Mouse (Mus musculus) embryonic stem cell, embryonic (primary cell): ENCODE data around the gene Med17.

ENCODE experiments used
- CTCF ChIA-PET, 4 experiments: fragments of 300-600 bp in 2 of 4; fragments of 350-600 bp in 2 of 4; sonication (Branson Sonifier 250); formaldehyde crosslinking; loops; one replicate each; lab custom pipeline; 2022; ENCODE audit warnings: inconsistent platforms in 2 of 4; lab: Charles Lee
- POLR2A ChIA-PET, 4 experiments: fragments of 300-600 bp in 2 of 4; fragments of 350-600 bp in 2 of 4; sonication (Branson Sonifier 250); formaldehyde crosslinking; loops; one replicate each; lab custom pipeline; 2022; ENCODE audit warnings: antibody characterized with exemption in 4 of 4, inconsistent platforms in 1 of 4; lab: Charles Lee

The Med17 gene

DNA sequence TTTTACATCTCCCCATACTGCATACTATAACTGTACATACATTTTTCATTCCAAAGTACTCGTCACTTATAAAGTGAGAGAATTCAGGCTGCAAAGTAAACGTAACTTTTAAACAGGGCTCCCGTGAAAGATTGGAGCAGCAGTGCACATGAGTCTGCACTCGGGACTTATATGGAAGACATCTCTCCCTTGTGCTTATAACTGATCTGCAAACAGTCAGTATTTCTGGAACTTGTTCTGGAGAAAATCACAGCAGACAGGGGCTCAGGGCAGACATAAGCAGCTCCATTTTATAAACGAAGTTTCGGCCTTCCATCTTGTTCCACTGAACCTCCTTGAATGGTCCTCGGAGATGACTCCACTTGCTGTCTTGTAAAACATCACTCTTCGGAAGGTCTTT, 17.8 kb downstream of the Med17 start:
- CTCF ChIA-PET, result no interaction called here
- POLR2A ChIA-PET, result interaction anchor here in 2 of 4 experiments (1.3 to 1.7 kb wide), 4 partner anchors 10 to 17 kb away, joined by 3 to 6 read pairs (median 4); partner anchors contain the start of gene Med17 (in 1 of the 2)

DNA sequence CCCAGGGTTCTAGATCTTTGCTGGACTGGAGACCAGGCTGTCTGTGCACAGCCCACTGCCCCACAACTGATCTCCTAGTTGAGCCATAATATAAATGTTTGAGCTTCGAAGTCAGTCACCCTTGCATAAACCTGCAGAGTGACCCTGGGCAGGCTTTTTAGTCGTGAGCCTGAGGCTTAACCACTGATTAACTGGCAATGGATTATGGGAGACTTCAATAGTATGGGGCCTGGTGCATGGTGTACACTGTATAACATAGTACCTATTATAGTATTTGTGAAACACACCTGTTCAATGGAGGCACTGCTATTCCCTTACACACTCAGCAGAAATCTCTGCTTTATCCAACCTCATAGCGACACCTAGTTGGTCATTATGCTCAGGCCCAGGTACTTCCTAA, 23.5 kb downstream of the Med17 start:
- CTCF ChIA-PET, result interaction anchor here in 2 of 4 experiments (1.0 to 1.2 kb wide), 2 partner anchors 15 kb away, joined by 3 to 4 read pairs; no protein-coding TSS in a partner anchor
- POLR2A ChIA-PET, result interaction anchor here in 3 of 4 experiments (0.5 to 5.3 kb wide), 16 partner anchors 7 to 370 kb away, joined by 3 to 40 read pairs (median 5); partner anchors contain the start of genes 4931406C07Rik (in 3 of the 3), Taf1d (in 3 of the 3) and Med17 (in 1 of the 3)

DNA sequence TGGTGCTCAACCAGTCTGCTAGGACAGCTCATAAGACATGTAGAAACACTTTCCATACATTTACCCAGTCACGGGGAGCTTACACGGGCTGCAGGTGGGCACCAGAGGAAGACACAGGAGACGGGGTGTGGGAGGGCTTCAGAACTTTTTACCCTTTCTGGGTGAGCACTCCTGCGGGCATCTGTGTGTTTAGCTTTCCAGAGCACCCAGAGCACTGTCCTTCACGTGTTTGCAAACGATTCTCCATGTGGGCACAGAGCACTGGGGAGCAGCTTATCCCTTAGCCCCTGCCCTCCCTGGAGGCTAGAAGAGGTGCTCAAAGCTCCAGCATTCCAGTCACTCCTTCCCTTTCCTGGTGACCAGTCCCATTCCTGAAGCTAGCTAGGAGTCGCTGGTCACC, 25.2 kb downstream of the Med17 start:
- POLR2A ChIA-PET, result interaction anchor here in 3 of 4 experiments (0.8 to 5.3 kb wide), 10 partner anchors 9 to 103 kb away, joined by 3 to 40 read pairs (median 5); partner anchors contain the start of genes 4931406C07Rik (in 2 of the 3), Med17 (in 2 of the 3), Taf1d (in 2 of the 3) and Cep295 (in 1 of the 3)
- CTCF ChIA-PET, result interaction anchor here in 1 of 4 experiments (1.6 kb wide), 1 partner anchor 13 kb away, joined by 9 read pairs; no protein-coding TSS in a partner anchor

DNA sequence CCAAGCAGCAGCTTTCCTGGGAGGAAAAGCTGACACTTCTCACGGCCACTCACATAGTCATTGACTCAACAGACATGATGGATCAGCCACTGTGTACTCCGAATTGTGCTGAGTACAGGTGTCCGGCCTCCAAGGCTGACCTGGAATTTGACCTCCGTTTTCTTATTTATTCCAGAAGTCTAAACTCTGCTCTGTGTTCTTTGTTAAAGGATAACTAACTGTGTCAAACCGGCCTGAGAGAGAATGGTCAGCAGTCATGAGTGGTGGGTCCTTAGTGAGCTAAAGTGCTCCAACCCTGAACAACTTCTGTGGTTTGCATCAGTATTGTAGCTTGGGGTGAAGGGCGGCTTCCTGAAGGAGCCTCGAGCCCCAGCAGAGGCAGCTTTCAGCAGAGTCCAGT, 27.5 kb downstream of the Med17 start:
- ChIA-PET POLR2A (interaction anchor here in 3 of 4 experiments (0.6 to 5.3 kb wide), 7 partner anchors 11 to 54 kb away, joined by 3 to 40 read pairs (median 5); partner anchors contain the start of genes 4931406C07Rik (in 1 of the 3), Med17 (in 1 of the 3), Taf1d (in 1 of the 3) and Vstm5 (in 1 of the 3)), CTCF (interaction anchor here in 1 of 4 experiments (1.3 kb wide), 1 partner anchor 11 kb away, joined by 5 read pairs; no protein-coding TSS in a partner anchor)

DNA sequence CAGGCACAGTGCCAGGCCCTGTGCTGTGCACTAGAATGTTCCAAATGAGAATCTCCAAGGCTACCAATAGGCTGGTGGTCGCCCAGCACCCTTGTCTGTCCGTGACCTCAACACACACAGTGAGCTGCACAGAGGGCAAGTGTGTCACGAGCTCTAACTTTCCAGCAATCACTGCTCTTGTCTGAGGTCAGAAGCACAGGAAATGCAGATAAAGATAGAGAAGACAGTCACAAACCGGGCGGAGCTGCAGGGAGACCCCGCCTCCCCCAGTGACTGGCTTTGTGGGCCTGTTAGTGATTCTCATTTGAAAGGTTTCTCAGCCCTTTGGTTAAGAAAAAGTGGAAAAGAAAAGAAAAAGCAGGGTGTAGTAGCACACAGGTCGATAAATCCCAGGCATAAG, 29.4 kb downstream of the Med17 start:
- CTCF ChIA-PET, result interaction anchor here (0.8 to 2.2 kb wide), 6 partner anchors 9 to 38 kb away, joined by 3 to 15 read pairs (median 4); no protein-coding TSS in a partner anchor
- POLR2A ChIA-PET, result interaction anchor here in 3 of 4 experiments (0.7 to 2.9 kb wide), 14 partner anchors 9 to 766 kb away, joined by 3 to 21 read pairs (median 6); partner anchors contain the start of genes Med17 (in 3 of the 3), 4931406C07Rik (in 2 of the 3) and Taf1d (in 2 of the 3)

DNA sequence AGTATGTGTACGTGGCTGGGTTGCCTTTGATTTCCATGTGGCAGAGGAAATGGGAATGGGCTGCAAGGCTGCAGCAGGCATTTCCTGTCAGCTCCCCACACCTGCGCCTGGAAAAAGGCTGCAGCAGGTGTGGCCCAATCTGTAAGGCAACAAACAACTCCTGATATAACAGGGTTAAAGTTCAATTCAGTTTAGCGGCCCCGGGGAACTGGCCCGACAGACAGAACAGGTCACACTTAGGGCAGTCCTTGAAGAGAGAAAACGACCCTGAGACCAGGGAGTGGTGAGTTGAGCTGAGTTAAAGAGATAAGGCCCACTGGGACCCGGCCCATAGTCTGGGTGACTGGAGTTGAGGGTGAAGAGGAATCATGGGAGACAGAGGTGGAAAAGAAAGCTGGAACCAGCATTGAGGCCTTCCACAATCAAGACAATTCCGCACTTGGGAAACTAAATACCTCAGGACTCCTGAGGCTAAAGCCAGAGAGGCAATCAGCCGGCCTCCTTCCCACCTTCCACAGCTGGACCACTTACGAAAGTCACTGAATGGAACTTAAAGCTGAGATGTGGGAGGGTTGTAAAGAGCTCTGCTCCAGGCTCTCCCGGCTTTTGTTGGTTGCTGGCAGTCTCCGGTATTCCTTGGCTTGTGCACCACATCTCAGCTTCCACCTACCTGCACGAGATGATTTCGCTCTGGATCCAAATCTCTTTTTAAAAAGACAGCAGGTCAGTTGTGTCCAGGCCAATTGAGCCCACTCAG, 34.2 kb downstream of the Med17 start:
- ChIA-PET POLR2A (interaction anchor here in 3 of 4 experiments (0.7 to 2.9 kb wide), 11 partner anchors 9 to 61 kb away, joined by 3 to 16 read pairs (median 9); partner anchors contain the start of genes 4931406C07Rik (in 3 of the 3), Taf1d (in 3 of the 3) and Med17 (in 2 of the 3)), CTCF (interaction anchor here in 1 of 4 experiments (0.8 kb wide), 1 partner anchor 13 kb away, joined by 3 read pairs; no protein-coding TSS in a partner anchor)

DNA sequence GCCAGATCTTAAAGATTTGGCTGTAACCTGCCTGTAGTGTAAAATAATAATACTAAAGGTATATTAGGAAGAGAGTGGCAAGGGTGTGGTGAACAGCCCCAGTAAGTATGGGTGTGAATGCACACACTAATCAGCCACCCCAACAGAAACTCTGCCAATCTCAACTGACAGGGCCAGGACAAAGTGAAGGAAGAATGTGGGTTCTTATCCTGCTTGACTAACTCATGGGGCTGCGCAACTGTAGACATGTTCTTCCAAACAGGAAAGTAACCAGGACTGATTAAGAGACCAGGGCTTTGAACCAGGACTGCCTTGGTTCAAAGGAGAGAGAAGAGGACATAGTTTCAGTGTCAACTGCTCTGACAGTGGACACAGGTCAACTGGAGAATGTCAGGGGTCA, 37.6 kb downstream of the Med17 start:
- POLR2A ChIA-PET, result interaction anchor here (0.5 to 2.2 kb wide), 26 partner anchors 9 to 192 kb away, joined by 3 to 15 read pairs (median 5); partner anchors contain the start of genes 4931406C07Rik (in 3 of the 4), Taf1d (in 3 of the 4), Med17 (in 2 of the 4) and Cep295 (in 1 of the 4)
- CTCF ChIA-PET, result interaction anchor here (0.5 to 2.0 kb wide), 33 partner anchors 8 to 544 kb away, joined by 3 to 16 read pairs (median 4); partner anchors contain the start of genes 4931406C07Rik (in 1 of the 4), Cep295 (in 1 of the 4) and Taf1d (in 1 of the 4)

DNA sequence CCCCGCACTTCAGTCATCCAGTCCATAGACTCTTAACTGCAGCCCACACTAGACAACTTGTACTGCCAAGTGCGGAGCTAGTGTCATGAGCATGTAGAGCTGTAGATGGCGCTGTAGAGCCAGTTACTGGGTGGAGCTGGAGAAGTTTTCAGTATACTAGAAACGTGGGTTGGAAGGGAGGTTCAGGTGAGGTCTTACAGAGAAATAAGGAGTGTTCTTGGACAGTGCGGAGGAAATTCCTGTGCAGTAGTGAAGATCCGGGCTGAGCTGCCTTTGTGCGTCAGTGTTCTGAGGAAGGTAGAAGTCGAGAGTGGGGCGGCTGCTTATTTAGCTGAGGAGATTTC, 38.2 kb downstream of the Med17 start:
- ChIA-PET CTCF (interaction anchor here (0.5 to 2.0 kb wide), 35 partner anchors 8 to 543 kb away, joined by 3 to 16 read pairs (median 4); partner anchors contain the start of genes 4931406C07Rik (in 1 of the 4), Cep295 (in 1 of the 4) and Taf1d (in 1 of the 4)), POLR2A (interaction anchor here (0.5 to 2.2 kb wide), 27 partner anchors 9 to 192 kb away, joined by 3 to 15 read pairs (median 5); partner anchors contain the start of genes 4931406C07Rik (in 3 of the 4), Taf1d (in 3 of the 4), Med17 (in 2 of the 4) and Cep295 (in 1 of the 4))

DNA sequence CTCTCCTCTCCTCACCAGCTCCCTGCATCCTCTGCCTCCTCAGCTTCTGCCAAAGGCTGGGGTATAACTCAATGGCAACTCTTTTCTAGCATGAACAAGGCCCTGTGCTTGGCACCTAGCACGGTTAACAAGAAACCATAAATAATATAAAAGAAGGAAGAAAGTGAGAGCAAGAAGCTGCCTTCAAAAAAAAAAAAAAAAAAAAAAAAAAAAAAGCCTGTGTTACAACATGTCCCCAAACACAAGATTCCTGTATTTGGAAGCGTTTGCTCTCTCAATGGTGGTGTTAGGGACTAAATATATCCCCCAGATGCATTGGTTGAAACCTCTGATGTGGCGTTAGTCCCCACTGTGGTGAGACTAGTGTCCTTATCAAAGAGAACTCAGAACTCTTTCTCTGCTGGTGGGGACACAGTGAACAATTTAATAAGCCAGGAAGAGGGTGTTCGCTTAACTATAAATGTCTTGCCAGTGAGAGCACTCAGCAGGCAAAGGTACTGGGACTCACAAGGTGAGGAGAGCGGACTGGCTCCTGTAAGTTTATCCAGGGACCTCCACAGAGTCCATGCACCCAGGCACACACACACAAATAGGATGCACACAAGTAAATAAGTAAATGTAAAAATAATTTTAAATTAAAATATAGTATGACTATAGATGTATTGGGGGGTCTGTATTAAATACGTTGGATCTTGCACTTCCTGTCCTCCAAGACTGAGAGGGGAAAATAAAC, 38.7 kb downstream of the Med17 start:
- ChIA-PET CTCF (interaction anchor here (0.7 to 2.0 kb wide), 27 partner anchors 8 to 543 kb away, joined by 3 to 16 read pairs (median 4); partner anchors contain the start of gene Cep295 (in 1 of the 4)), POLR2A (interaction anchor here (0.5 to 2.2 kb wide), 30 partner anchors 9 to 1757 kb away, joined by 3 to 15 read pairs (median 4); partner anchors contain the start of genes 4931406C07Rik (in 3 of the 4), Taf1d (in 3 of the 4), Med17 (in 2 of the 4) and Cep295 (in 1 of the 4))

DNA sequence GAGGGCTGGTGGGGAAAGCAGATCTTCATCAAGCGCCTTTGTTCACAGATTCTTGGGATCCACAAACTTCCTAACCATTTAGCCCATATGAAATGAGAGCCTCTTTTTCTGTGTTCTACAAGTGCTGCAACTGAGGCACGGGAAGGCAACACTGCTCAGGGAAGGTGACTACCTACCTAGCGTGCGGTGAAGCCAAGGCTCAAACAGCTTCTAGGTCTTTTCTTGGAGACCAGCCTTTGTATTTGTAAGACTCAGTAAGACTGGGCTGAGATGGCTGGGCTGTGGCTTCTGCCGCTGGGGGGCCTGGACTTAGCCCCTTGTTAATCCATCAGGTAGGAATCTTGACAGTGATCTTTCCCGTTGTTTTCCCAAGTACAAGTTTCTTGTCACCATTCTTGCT, 39.7 kb downstream of the Med17 start:
- CTCF ChIA-PET, result no interaction called here
- POLR2A ChIA-PET, result interaction anchor here in 2 of 4 experiments (0.7 to 4.5 kb wide), 5 partner anchors 10 to 66 kb away, joined by 3 to 20 read pairs (median 4); partner anchors contain the start of genes 4931406C07Rik (in 2 of the 2) and Taf1d (in 2 of the 2)

DNA sequence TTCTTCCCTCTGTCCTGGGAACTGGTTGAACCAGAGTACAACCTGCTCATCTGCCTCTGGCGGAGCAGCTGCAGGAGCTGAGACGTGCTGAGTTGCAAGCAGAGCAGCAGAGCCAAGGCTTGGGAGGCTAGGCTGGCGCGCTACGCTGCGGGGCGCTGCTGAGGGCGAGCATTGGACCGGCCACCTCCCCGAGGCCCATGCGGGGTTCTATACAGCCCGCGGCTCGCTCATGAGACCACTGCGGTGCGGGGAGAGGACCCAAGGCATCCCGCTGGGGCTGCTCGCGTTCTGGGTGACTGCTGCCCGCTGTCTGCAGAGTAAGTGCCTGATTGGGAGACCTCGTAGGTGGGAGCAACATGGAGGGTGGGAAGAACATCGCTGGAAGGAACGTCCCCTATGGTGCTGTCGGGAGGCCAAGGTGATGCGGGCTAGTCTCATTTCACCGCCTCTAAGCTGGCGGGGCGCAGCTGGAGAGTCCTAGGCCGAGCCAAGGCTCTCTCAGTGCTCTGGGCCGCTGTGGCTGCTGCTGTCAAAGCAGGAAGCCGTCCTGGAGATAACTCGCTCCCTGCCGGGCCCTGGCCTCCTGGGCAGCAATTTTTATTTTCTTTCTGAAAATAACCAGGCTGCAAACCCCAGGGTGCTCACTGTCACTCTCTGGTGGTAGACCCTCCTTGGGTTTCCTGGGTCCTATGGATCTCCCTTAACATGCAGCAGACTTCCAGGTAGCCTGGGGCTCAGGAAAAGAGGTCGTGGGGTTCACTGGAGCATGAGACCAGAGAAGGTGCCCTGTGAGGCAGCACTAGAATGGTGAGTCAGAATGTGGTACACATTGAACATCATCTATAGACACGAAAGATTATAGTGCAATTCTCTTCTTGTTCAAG, 40.4 kb downstream of the Med17 start, which contains the start of gene Vstm5:
Vstm5 (plus strand) TSS at position 4 of the 884 bp plus-strand sequence.
- CTCF ChIA-PET, result interaction anchor here in 3 of 4 experiments (0.6 to 1.8 kb wide), 4 partner anchors 19 to 224 kb away, joined by 3 to 6 read pairs (median 3); partner anchors contain the start of gene Taf1d (in 1 of the 3)
- POLR2A ChIA-PET, result interaction anchor here in 2 of 4 experiments (0.7 to 4.5 kb wide), 9 partner anchors 11 to 118 kb away, joined by 3 to 20 read pairs (median 5); partner anchors contain the start of genes 4931406C07Rik (in 2 of the 2), Taf1d (in 2 of the 2), Cep295 (in 1 of the 2) and Med17 (in 1 of the 2)

DNA sequence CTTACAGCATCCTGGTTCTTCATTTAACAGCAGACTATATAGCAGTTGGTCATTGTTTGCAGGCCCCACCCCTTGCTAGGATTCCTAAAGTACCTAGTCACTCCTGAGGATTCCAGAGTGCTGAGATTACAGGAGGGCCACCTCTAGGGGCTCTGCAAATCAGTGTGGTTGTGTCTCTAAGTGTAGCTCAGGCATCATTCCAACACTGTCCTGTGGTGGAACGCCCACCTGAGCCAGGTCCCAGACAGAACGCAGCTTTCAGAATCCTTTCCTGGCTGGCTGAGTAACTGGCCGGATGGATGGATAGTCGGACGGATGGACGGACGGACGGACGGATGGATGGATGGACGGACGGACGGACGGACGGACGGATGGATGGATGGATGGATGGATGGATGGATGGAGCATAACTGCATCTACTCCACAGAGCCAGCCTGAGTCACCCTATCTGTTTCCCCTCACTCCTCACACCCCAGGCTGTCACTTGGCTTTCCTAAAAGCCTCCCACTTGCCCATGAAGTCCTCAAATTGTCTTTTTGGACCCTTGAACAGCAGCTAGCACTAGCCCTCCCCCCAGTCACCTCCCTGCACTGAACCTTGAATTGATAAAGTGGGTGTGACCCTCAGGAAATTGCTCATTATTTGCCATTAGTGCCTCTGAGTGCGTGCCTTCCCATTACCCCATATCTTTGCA, 41.3 kb downstream of the Med17 start:
- ChIA-PET CTCF (interaction anchor here (0.6 to 1.8 kb wide), 7 partner anchors 11 to 1208 kb away, joined by 3 to 6 read pairs (median 3); partner anchors contain the start of gene Taf1d (in 1 of the 4)), POLR2A (interaction anchor here in 3 of 4 experiments (0.7 to 4.5 kb wide), 18 partner anchors 9 to 196 kb away, joined by 3 to 20 read pairs (median 4); partner anchors contain the start of genes 4931406C07Rik (in 2 of the 3), Med17 (in 2 of the 3), Taf1d (in 2 of the 3) and Cep295 (in 1 of the 3))

DNA sequence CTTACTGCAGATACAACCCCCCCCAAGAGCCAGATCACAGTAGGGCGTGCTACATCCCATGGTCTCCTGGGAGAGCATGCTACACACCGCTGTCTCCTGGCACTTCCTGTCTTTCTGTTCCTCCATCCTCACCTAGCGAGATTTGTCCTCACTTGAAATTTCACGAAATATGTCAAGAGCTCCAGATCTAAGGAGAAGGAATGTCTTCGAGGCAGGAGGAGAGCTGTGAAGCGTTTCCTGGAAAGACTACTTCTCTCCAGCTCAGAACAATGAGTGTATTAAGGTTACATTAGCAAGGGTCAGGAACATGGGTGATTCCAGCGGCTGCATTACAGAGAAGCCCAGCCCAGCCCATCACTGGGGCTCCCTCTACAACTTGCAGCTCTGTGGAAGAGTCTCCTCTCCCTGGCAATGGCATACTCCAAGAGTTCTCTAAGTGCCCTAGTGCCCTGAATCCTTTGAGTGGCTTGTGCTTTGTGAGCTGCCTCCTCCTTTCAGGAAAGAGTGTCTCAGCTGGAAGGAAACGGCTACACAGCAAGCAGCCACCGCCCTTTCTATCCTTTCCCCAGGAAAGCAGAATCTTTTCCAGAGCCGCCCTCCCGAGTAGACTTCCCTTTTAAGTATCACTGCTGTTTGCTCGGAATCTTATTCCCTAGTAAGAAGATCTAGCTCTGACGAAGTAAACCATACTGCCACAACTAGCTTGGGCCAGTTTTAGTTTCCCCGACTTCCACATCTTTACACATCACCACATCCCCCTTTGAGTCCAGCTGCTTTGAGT, 42.0 kb downstream of the Med17 start:
- ChIA-PET POLR2A (interaction anchor here in 3 of 4 experiments (0.7 to 4.5 kb wide), 16 partner anchors 8 to 196 kb away, joined by 3 to 20 read pairs (median 4); partner anchors contain the start of genes 4931406C07Rik (in 1 of the 3), Med17 (in 1 of the 3) and Taf1d (in 1 of the 3)), CTCF (interaction anchor here (0.6 to 1.8 kb wide), 8 partner anchors 8 to 1208 kb away, joined by 3 to 6 read pairs (median 3); no protein-coding TSS in a partner anchor)

DNA sequence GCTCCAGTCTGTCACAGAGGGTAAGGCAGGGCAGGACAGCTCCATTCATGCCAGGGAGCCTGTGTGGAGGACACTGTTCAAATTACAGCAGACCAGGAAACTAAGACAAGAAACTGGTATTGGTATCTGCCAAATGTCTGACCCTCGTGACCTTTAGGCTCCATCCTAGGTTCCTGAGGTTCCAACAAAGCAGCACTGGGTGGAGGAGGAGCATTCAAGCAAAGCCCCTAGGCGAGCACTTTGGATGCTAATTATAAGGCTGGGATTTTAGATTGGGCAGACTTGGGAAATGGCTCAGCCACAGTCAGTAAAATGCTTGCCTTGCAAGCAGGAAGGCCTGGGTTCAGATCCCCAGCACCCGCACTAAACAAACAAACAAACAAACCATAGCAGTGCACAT, 43.7 kb downstream of the Med17 start:
- CTCF ChIA-PET, result no interaction called here
- POLR2A ChIA-PET, result interaction anchor here in 2 of 4 experiments (0.6 to 4.5 kb wide), 6 partner anchors 9 to 1793 kb away, joined by 3 to 20 read pairs (median 4); partner anchors contain the start of genes 4931406C07Rik (in 1 of the 2) and Taf1d (in 1 of the 2)
